Mouse (Mus musculus): ENCODE measurements around the gene Ugt1a2.

DNA sequence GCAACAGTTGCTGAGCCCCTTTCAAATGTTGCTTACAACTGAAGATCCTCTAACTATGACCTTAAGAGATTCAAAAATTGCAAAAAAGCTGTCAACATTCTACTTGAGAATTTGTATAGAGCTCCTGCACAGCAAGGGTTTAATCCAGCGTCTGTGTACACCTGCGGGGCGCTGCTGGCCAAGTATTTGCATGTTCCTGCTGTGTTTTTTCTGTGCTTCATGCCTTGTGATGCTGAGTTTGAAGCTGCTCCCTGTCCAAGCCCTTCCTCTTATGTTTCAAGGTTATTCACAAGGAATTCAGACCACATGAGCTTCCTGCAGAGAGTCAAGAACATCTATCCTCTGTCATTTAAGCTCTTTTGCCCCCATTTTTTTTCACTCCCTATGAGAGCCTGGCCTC is 8.3 kb upstream of the Ugt1a2 start:
- TF ChIP-seq HCFC1 (IDR thresholded peaks at IDR 0.05; ENCODE audit: borderline replicate concordance, insufficient read depth, low read length) = no peak
- TF ChIP-seq ZNF384 (IDR thresholded peaks at IDR 0.05; ENCODE audit: low read depth, low read length) = no peak
- TF ChIP-seq CHD2 (IDR thresholded peaks at IDR 0.05; ENCODE audit: low read depth, low read length) = no peak
- TF ChIP-seq ZC3H11A (IDR thresholded peaks at IDR 0.05; ENCODE audit: borderline replicate concordance, low read depth, low read length) = no peak
- TF ChIP-seq MAFK (IDR thresholded peaks at IDR 0.05; ENCODE audit: insufficient read depth, low read depth, low read length) = no peak

All from ES-E14 (cell line).